Mouse (Mus musculus): ENCODE measurements around the gene Scrn3. TPM values are rescaled to one million over a fixed set of nuclear protein-coding genes. Genes with fewer than 3 reads are reported as not detected.

Scrn3 gene
- polyA plus RNA-seq, 1 experiment, result 6.8 TPM

GRCm38 (mm10) chr2:73269666-73270065, 42.7 kb upstream of the Scrn3 start:
- TF ChIP-seq CTCF (IDR thresholded peaks at IDR 0.05; ENCODE audit: borderline replicate concordance, extremely low read depth, insufficient read depth, insufficient read length) (no peak), POLR2A (IDR thresholded peaks at IDR 0.05; ENCODE audit: borderline replicate concordance, extremely low read depth, insufficient read depth, insufficient read length, poor library complexity, severe bottlenecking) (no peak)
- DNase-seq (ENCODE audit: low read depth), result peak; percentile 47

- no peak for DNase-seq (ENCODE audit: low read depth)
These were observed 42.3 kb upstream of the Scrn3 start for GRCm38 (mm10) chr2:73270071-73270592.

DNA sequence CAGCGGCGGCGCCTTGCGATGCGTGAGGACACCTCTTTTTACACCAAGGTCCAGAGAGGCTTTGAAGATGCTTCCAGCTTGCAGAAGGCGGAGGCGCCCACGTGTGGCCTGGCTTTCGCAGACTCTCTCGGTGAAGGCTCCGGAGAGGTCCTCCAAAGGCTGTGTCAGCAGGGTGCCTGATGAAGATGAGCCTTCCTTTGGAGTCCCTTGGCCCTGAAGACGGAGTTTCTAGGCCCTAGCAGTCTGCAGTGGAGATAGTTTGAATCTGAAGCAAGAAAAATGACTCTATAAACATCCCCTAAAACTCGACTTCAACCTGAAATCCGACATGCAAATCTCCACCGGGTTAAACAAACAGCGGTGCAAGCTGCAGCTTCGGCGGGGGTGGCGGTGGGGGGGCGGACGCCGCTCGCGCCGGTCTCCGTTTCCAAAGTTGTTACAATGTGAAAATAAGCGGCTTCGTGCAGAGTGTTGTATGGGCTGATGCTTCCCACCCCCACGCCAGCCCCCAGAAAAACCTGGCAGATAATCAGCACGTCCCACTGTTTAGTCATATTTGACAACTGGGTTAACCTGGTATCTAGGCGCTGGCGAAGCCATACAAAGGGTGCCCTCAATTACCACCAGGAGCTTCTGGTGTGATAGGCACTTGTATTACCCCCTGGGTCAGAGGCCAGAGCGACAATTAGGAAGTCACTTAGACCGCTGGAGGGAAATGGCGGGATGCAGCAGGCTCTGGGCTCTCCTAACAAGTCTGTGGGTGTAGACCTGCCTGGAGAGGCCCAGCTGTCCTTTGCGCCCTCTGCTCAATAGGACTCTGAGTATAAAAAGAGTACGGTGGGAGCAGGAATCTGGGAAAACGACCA, 41.6 kb upstream of the Scrn3 start:
- TF ChIP-seq CTCF (IDR thresholded peaks at IDR 0.05; ENCODE audit: borderline replicate concordance, extremely low read depth, insufficient read depth, insufficient read length) (0 out of 2 replicates have a peak, but pooled peaks have one; percentile 8), POLR2A (IDR thresholded peaks at IDR 0.05; ENCODE audit: borderline replicate concordance, extremely low read depth, insufficient read depth, insufficient read length, poor library complexity, severe bottlenecking) (no peak)
- DNase-seq (ENCODE audit: low read depth), result peak; percentile 80

More at GRCm38 (mm10) chr2:73270071-73270592, 42.3 kb upstream of the Scrn3 start:
- no peak for TF ChIP-seq POLR2A (IDR thresholded peaks at IDR 0.05; ENCODE audit: borderline replicate concordance, extremely low read depth, insufficient read depth, insufficient read length, poor library complexity, severe bottlenecking)
- TF ChIP-seq CTCF (IDR thresholded peaks at IDR 0.05; ENCODE audit: borderline replicate concordance, extremely low read depth, insufficient read depth, insufficient read length), result no peak

DNA sequence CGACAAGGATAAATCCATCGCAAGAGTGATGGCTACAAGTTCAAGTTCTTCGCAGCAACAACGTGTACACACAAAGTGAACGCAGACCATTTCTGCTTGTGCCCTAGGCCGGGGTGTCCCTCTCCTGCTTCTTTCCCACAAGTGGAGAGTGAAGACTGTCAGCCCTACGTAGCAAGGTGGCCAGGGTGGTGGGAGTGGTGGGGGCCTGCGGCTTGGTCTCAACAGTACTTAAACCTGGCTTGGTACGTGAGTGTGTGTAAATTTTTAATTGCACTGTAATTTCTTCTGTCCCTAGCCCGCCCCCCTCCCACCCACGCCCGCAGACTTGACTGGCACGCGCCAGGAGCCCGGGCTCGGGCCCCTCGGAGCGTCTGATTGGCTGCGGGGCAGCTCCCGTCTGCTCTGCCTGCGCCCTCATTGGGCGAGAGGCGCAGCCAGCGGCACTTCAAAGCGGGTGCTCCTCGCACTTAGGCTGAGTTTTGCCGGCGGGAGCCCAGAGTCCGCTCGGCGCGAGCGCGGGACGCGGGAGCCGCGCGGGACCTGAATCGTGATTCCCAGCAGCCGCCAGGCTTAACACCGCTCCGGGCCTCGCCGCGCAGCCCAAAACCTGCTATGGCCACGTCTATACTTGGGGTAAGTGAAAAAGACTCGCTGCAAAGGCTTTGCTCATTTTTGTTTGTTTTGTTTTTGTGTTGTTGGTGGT, 40.8 kb upstream of the Scrn3 start, which contains the start of gene Sp9:
TSS of gene Sp9 (plus strand) at position 467 of the 703 bp plus-strand sequence.
- TF ChIP-seq POLR2A (IDR thresholded peaks at IDR 0.05; ENCODE audit: borderline replicate concordance, extremely low read depth, insufficient read depth, insufficient read length, poor library complexity, severe bottlenecking), result peak; percentile 80
- TF ChIP-seq CTCF (IDR thresholded peaks at IDR 0.05; ENCODE audit: borderline replicate concordance, extremely low read depth, insufficient read depth, insufficient read length), result no peak
- DNase-seq (ENCODE audit: low read depth), result peak; percentile 96

DNA sequence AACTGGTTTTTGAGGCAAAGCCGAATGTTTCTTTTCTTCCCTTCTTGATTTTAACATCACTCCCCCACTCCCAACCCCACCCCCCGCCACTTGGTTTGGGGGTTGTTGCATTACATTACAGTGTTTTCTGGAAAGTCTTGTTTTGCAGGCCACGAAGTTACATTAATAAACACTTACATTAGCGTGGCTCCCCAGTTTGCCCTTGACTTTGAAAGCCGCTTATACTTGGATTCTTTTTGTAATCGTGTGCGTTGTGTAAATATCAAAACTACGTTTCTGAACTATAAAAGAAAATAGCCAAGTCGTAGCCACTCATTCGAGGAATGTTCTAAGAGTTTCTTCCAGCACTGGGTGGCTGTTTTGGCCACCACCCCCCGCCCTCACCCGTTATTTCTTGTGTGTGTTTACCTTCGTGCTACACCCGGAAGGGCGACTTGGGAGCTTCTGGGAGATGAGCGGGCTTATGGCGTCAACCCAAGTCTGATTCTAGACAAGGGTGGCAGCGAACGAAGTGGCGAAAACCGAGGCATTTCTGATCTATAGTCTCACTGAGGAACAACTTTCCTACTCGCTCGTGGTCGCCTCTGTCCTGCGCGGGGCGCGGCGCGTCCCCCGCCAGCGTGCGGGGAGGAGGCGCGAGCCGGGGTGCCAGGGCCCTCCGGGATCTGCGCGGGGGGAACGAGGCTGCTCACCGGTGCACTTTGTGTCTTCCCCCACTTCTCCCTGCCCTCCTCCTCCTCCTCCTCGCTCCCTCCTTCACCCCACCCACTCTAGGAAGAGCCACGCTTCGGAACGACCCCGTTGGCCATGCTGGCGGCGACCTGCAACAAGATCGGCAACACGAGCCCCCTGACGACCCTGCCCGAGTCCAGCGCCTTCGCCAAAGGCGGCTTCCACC, 39.8 kb upstream of the Scrn3 start:
- peak; percentile 59 for DNase-seq (ENCODE audit: low read depth)
- TF ChIP-seq CTCF (IDR thresholded peaks at IDR 0.05; ENCODE audit: borderline replicate concordance, extremely low read depth, insufficient read depth, insufficient read length), result no peak
- TF ChIP-seq POLR2A (IDR thresholded peaks at IDR 0.05; ENCODE audit: borderline replicate concordance, extremely low read depth, insufficient read depth, insufficient read length, poor library complexity, severe bottlenecking), result no peak

DNA sequence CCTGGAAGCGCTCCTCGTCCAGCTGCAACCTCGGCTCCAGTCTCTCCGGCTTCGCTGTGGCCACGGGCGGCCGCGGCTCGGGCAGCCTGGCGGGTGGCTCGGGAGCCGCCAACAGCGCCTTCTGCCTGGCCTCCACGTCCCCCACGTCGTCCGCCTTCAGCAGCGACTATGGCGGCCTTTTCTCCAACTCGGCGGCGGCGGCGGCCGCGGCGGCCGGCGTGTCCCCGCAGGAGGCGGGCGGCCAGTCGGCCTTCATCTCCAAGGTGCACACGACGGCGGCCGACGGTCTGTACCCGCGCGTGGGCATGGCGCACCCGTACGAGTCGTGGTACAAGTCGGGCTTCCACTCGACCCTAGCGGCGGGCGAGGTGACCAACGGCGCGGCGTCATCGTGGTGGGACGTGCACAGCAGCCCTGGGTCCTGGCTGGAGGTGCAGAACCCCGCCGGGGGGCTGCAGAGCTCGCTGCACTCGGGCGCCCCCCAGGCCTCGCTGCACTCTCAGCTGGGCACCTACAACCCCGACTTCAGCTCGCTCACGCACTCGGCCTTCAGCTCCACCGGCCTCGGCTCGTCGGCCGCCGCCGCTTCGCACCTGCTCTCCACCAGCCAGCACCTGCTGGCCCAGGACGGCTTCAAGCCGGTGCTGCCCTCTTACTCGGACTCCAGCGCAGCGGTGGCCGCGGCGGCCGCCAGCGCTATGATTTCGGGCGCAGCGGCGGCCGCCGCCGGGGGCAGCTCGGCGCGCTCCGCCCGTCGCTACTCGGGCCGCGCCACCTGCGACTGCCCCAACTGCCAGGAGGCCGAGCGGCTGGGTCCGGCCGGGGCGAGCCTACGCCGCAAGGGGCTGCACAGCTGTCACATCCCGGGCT, 38.9 kb upstream of the Scrn3 start:
- no peak for TF ChIP-seq POLR2A (IDR thresholded peaks at IDR 0.05; ENCODE audit: borderline replicate concordance, extremely low read depth, insufficient read depth, insufficient read length, poor library complexity, severe bottlenecking)
- TF ChIP-seq CTCF (IDR thresholded peaks at IDR 0.05; ENCODE audit: borderline replicate concordance, extremely low read depth, insufficient read depth, insufficient read length), result no peak
- DNase-seq (ENCODE audit: low read depth), result peak; percentile 68

- peak; percentile 75 for DNase-seq (ENCODE audit: low read depth)
- no peak for TF ChIP-seq POLR2A (IDR thresholded peaks at IDR 0.05; ENCODE audit: borderline replicate concordance, extremely low read depth, insufficient read depth, insufficient read length, poor library complexity, severe bottlenecking)
- no peak for TF ChIP-seq CTCF (IDR thresholded peaks at IDR 0.05; ENCODE audit: borderline replicate concordance, extremely low read depth, insufficient read depth, insufficient read length)
These were observed 38.1 kb upstream of the Scrn3 start for GRCm38 (mm10) chr2:73274119-73274920.

- no peak for TF ChIP-seq POLR2A (IDR thresholded peaks at IDR 0.05; ENCODE audit: borderline replicate concordance, extremely low read depth, insufficient read depth, insufficient read length, poor library complexity, severe bottlenecking)
- no peak for TF ChIP-seq CTCF (IDR thresholded peaks at IDR 0.05; ENCODE audit: borderline replicate concordance, extremely low read depth, insufficient read depth, insufficient read length)
- DNase-seq (ENCODE audit: low read depth), result peak; percentile 48
These were observed 37.0 kb upstream of the Scrn3 start for GRCm38 (mm10) chr2:73275261-73276040.
